32 mouse cellular contexts compared by ENCODE assay signal in the genomic region with DNA sequence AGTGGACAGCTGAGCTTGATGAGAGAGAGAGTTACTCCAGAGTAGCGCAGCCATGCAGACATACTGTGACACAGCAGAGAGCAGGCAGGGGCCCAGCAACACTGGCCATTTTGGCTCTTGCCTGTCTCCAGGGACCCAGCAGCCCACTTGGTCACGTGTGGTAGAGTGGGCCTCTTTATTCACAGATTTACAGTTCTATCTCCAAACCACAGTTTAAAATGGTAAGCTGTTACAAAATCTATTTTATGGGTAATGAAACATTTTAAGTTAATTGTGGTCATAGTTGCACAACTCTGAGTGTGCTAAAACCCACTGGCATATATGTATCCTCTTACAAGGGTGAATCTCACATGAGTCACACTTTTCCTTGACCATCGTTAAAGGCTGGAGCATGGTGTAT. TPM values are rescaled to one million over a fixed set of nuclear protein-coding genes. Genes with fewer than 3 reads are reported as not detected.
DNase-seq lines count a peak whose midpoint lies in the region; ATAC-seq and TF ChIP-seq lines count a peak whose summit lies in the region.
"Had no signal": no experiment of that assay in that cellular context is flagged by ENCODE, and none has a peak within 500 bp of the region (broad histone marks: within the 10 kb centered on the region; RNA-seq: fewer than 3 reads in every experiment).

No protein-coding gene starts in this region.

- no peak overlapping the region for H3K4me2 ChIP-seq in intestine, embryonic 14.5 days (ENCODE audit: low read length)
- no peak overlapping the region for H3K4me2 ChIP-seq in intestine, postnatal 0 days (replicated peaks; ENCODE audit: low read depth)
- H3K4me2 ChIP-seq: embryonic facial prominence, embryonic 15.5 days; forebrain, embryonic 13.5 days; hindbrain, embryonic 12.5 days; lung, embryonic 14.5 days; midbrain, embryonic 11.5 days; neural tube, embryonic 13.5 days had no signal

- H3K9me3 ChIP-seq in intestine, embryonic 14.5 days (ENCODE audit: control insufficient read depth, low read length), result no peaks in the 10 kb centered on the region
- no peaks in the 10 kb centered on the region for H3K9me3 ChIP-seq in intestine, postnatal 0 days (ENCODE audit: control insufficient read depth)
- H3K9me3 ChIP-seq: embryonic facial prominence, embryonic 15.5 days; forebrain, embryonic 13.5 days; hindbrain, embryonic 12.5 days; neural tube, embryonic 13.5 days had no signal

- H3K4me3 ChIP-seq in intestine, embryonic 14.5 days (ENCODE audit: low read depth, low read length), result no peak overlapping the region
- H3K4me3 ChIP-seq in intestine, postnatal 0 days (ENCODE audit: low read depth, low read length), result no peak overlapping the region
- no peak overlapping the region for H3K4me3 ChIP-seq in kidney, adult 2 months (ENCODE audit: insufficient read depth, low read depth, low read length)
- H3K4me3 ChIP-seq: embryonic facial prominence, embryonic 10.5 days; embryonic facial prominence, embryonic 15.5 days; forebrain, embryonic 13.5 days; hindbrain, embryonic 12.5 days; layer of hippocampus, adult 2 months; neural tube, embryonic 13.5 days had no signal

- DNase-seq in cerebellum, postnatal 10 days, result peak; percentile 73 to 86
- no peak for DNase-seq in cerebellum, adult 9-10 months
- peak; percentile 20 for DNase-seq in intestine, embryonic 14.5 days (ENCODE audit: low spot score)
- no peak for DNase-seq in Muller cell, postnatal 12 days (ENCODE audit: inconsistent ontology term)
- DNase-seq in kidney, adult 2 months, result no peak
- no peak for DNase-seq in lung, adult 18-20 months
- DNase-seq: adrenal gland, adult 2 months; cerebellum, adult 8-10 months; gastrocnemius, postnatal 36 days; kidney, adult 18-20 months; kidney, postnatal 36 days; layer of hippocampus, postnatal 36 days; liver; lung, embryonic 14.5 days; lung, postnatal 14 days; right cerebral cortex, postnatal 4 days; thymus, adult 18-20 months; thymus, postnatal 25 days had no signal

- no peak for TF ChIP-seq CTCF in intestine, postnatal 0 days (IDR thresholded peaks at IDR 0.05; ENCODE audit: low read depth)
- TF ChIP-seq CTCF in kidney, adult 2 months (conservative IDR thresholded peaks at IDR 0.05; ENCODE audit: insufficient read depth, insufficient read length, low read depth, low read length), result no peak

- no peak overlapping the region for H3K27ac ChIP-seq in intestine, embryonic 14.5 days (ENCODE audit: low read depth)
- H3K27ac ChIP-seq in intestine, postnatal 0 days (ENCODE audit: low read depth, low read length), result no peak overlapping the region
- H3K27ac ChIP-seq in kidney, adult 2 months (ENCODE audit: insufficient read depth, low read depth, low read length), result no peak overlapping the region
- H3K27ac ChIP-seq: embryonic facial prominence, embryonic 10.5 days; embryonic facial prominence, embryonic 15.5 days; forebrain, embryonic 13.5 days; hindbrain, embryonic 12.5 days; liver, embryonic 14.5 days; neural tube, embryonic 13.5 days; stomach, postnatal 0 days had no signal

- H3K27me3 ChIP-seq in intestine, embryonic 14.5 days (replicated peaks; ENCODE audit: control insufficient read depth, insufficient read depth, low read length), result no peaks in the 10 kb centered on the region
- H3K27me3 ChIP-seq in intestine, postnatal 0 days (replicated peaks; ENCODE audit: control insufficient read depth, insufficient read depth, low read length), result no peaks in the 10 kb centered on the region
- no peaks in the 10 kb centered on the region for H3K27me3 ChIP-seq in kidney, adult 2 months (replicated peaks; ENCODE audit: control insufficient read depth, insufficient read depth, low read length)
- H3K27me3 ChIP-seq: embryonic facial prominence, embryonic 15.5 days; forebrain, embryonic 13.5 days; hindbrain, embryonic 12.5 days; neural tube, embryonic 13.5 days had no signal

- no peaks in the 10 kb centered on the region for H3K4me1 ChIP-seq in intestine, embryonic 14.5 days (replicated peaks; ENCODE audit: control insufficient read depth, insufficient read depth, low read length)
- no peaks in the 10 kb centered on the region for H3K4me1 ChIP-seq in intestine, postnatal 0 days (replicated peaks; ENCODE audit: control insufficient read depth, insufficient read depth, low read length)
- H3K4me1 ChIP-seq in kidney, adult 2 months (ENCODE audit: control insufficient read depth, insufficient read depth, low read length), result peaks cover 11% of the 10 kb centered on the region; the same call in 1 of the 2 replicates
- H3K4me1 ChIP-seq: embryonic facial prominence, embryonic 10.5 days; embryonic facial prominence, embryonic 15.5 days; forebrain, embryonic 13.5 days; hindbrain, embryonic 12.5 days; neural tube, embryonic 13.5 days had no signal

- H3K9ac ChIP-seq in intestine, embryonic 14.5 days (ENCODE audit: low read length), result no peak overlapping the region
- H3K9ac ChIP-seq in intestine, postnatal 0 days (ENCODE audit: low read depth, low read length), result no peak overlapping the region
- H3K9ac ChIP-seq: embryonic facial prominence, embryonic 15.5 days; forebrain, embryonic 13.5 days; hindbrain, embryonic 12.5 days; liver, embryonic 14.5 days; lung, embryonic 14.5 days; neural tube, embryonic 13.5 days had no signal

- WGBS in intestine, embryonic 14.5 days, result 84% methylated on average over 3 of the region's 3 CpGs
- WGBS in intestine, postnatal 0 days, result 86% methylated on average over 3 of the region's 3 CpGs
- 93% methylated on average over 3 of the region's 3 CpGs for WGBS in kidney, adult 2 months

- no peaks in the 10 kb centered on the region for H3K36me3 ChIP-seq in intestine, embryonic 14.5 days (ENCODE audit: control insufficient read depth, insufficient read depth, low read length)
- H3K36me3 ChIP-seq in intestine, postnatal 0 days (ENCODE audit: control insufficient read depth, insufficient read depth), result no peaks in the 10 kb centered on the region
- no peaks in the 10 kb centered on the region for H3K36me3 ChIP-seq in kidney, adult 2 months (ENCODE audit: control insufficient read depth, insufficient read depth, low read length)
- H3K36me3 ChIP-seq: embryonic facial prominence, embryonic 10.5 days; embryonic facial prominence, embryonic 15.5 days; hindbrain, embryonic 12.5 days had no signal

- no peak for ATAC-seq in intestine, embryonic 14.5 days (replicated peaks; ENCODE audit: low FRiP score, low TSS enrichment, low read depth)
- no peak for ATAC-seq in intestine, postnatal 0 days
- ATAC-seq in granulocyte monocyte progenitor cell, adult 5-6 weeks (replicated peaks; ENCODE audit: poor library complexity, severe bottlenecking), result peak; percentile 89
- ATAC-seq: activated CD4-positive, CD25-positive, alpha-beta regulatory T cell, adult 4 months; CD4-positive, CD25-positive, alpha-beta regulatory T cell, adult 4 months; forebrain, embryonic 13.5 days; midbrain, embryonic 16.5 days had no signal

- TF ChIP-seq POLR2A in kidney, adult 2 months (IDR thresholded peaks at IDR 0.05; ENCODE audit: low read depth, low read length), result no peak

RNA-seq across cellular contexts. Expression of a gene that starts 9.5 kb away (rescaled TPM):
- 20.2 and 21.2 TPM in 2 replicates for polyA plus RNA-seq in intestine, embryonic 14.5 days (2014; fragmentation: Nextera tagmentation; extraction: Ambion mirVana)
- polyA plus RNA-seq in intestine, postnatal 0 days (2015; fragmentation: Nextera tagmentation; extraction: Ambion mirVana), result 8.0 and 9.0 TPM in 2 replicates
- total RNA-seq in granulocyte monocyte progenitor cell, adult 5-6 weeks (2014; fragmentation: Nextera tagmentation), result 3.7 and 11.7 TPM in 2 replicates
- total RNA-seq in granulocyte monocyte progenitor cell, adult 5-6 weeks (2017), result 0.73 and 1.6 TPM in 2 replicates
- polyA plus RNA-seq in kidney, adult 2 months (2012; rRNA removed), result 22.8 and 25.2 TPM in 2 replicates

Comparison
In these comparisons a context has a peak if more than half of its experiments do, and no peak if none do; other contexts are left out.
1. DNase-seq: peak in cerebellum, postnatal 10 days (2 of 2) and intestine, embryonic 14.5 days (single experiment); none in cerebellum, adult 9-10 months (single experiment), Muller cell, postnatal 12 days (single experiment), kidney, adult 2 months (single experiment) and lung, adult 18-20 months (0 of 2).